Mouse (Mus musculus): Measurements from ENCODE around the gene Stx11. TPM values are rescaled to one million over a fixed set of nuclear protein-coding genes. Genes with fewer than 3 reads are reported as not detected.

The Stx11 gene
- polyA plus RNA-seq, 1 experiment: 28.8 TPM

DNA sequence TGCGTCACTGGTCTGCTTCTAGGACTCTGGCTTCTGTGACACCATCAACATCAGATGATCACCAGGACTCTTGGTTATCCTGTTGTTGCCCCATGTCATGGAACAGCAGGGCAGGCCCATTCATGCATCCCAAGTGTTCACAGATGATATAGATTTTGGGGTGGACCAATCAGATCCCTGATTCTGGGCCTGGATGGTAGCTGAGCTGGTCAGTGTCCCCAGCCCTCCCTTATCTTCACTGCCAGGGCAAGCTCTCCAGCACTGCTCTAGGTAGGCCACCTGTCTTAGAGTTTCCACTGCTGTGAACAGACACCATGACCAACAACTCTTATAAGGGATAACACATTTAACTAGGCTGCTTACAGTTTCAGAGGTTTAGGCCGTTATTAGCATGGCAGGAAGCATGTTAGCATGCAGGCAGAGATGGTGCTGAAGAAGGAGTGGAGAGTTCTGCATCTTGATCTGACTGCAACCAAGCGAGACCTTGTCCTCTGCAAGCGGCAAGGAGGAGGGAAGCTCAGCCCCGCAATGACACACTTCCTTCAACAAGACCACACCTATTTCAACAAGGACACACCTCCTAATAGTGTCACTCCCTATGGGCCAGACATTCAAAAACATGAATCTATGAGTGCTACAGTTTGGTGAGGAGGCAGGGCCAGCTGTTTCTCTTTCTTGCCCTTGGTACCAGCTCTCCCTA is 60.5 kb downstream of the Stx11 start:
- TF ChIP-seq POLR2A (IDR thresholded peaks at IDR 0.05; ENCODE audit: borderline replicate concordance, control insufficient read depth, low read depth, low read length): no peak
- TF ChIP-seq CTCF (IDR thresholded peaks at IDR 0.05; ENCODE audit: control insufficient read depth, insufficient read depth, low read length): no peak
- Histone ChIP-seq H3K4me3 (replicated peaks; ENCODE audit: control insufficient read depth, low read depth, low read length) (no peak overlapping the region), H3K27ac (ENCODE audit: control insufficient read depth, insufficient read depth, low read depth, low read length, poor library complexity) (no peak overlapping the region), H3K4me1 (ENCODE audit: control insufficient read depth, insufficient read depth, low read length) (no peaks in the 10 kb centered on the region; the same call in 1 of the 2 replicates)
- 41% methylated on average over 5 of the region's 5 CpGs for WGBS

DNA sequence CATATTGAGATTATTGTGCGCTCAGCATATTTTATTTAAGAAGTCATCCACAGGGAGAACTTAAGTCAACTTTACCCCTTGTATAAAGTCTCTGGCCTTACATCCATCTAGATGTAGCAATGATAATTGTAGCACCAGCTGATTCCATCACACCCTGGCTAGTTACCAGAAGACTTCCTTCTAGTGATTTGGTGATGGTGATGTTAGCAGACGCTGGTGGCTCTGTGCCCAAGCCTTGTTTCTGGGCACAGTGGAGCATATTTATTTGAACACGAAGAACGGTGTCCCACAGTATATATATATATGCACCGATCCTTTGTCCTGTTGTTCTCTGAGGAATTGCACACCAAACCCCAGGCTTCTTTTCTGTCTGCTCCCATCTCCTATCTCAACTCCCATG is 64.2 kb downstream of the Stx11 start:
- 87% methylated on average over 5 of the region's 5 CpGs for WGBS
- Histone ChIP-seq H3K4me1 (ENCODE audit: control insufficient read depth, insufficient read depth, low read length) (no peaks in the 10 kb centered on the region; the same call in 1 of the 2 replicates), H3K4me3 (replicated peaks; ENCODE audit: control insufficient read depth, low read depth, low read length) (no peak overlapping the region), H3K27ac (ENCODE audit: control insufficient read depth, insufficient read depth, low read depth, low read length, poor library complexity) (no peak overlapping the region)
- TF ChIP-seq CTCF (IDR thresholded peaks at IDR 0.05; ENCODE audit: control insufficient read depth, insufficient read depth, low read length) (no peak), POLR2A (IDR thresholded peaks at IDR 0.05; ENCODE audit: borderline replicate concordance, control insufficient read depth, low read depth, low read length) (no peak)

DNA sequence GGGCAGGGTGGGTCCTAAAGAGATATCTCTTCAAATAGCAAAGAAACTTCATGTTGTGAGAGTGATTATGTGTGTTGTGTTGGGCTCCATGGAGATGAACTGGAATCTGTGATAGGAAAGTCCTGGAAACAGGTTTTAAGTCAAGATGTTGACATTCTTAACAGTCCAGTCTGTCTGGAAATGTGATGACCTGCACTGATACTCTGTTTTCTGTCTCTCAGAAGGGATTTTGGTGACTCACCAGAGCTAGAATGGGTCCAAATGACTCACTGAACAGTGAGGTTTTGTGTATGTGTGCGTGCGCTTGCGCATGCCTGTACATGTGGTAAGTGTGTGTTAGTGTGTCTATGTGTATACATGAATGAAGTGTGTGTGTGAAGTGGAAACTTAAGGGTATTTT is 70.8 kb downstream of the Stx11 start:
- Histone ChIP-seq H3K27ac (ENCODE audit: control insufficient read depth, insufficient read depth, low read depth, low read length, poor library complexity) (no peak overlapping the region), H3K4me1 (ENCODE audit: control insufficient read depth, insufficient read depth, low read length) (no peaks in the 10 kb centered on the region), H3K4me3 (replicated peaks; ENCODE audit: control insufficient read depth, low read depth, low read length) (no peak overlapping the region)
- 95% methylated on average over 3 of the region's 3 CpGs for WGBS
- TF ChIP-seq POLR2A (IDR thresholded peaks at IDR 0.05; ENCODE audit: borderline replicate concordance, control insufficient read depth, low read depth, low read length) (no peak), CTCF (IDR thresholded peaks at IDR 0.05; ENCODE audit: control insufficient read depth, insufficient read depth, low read length) (no peak)

DNA sequence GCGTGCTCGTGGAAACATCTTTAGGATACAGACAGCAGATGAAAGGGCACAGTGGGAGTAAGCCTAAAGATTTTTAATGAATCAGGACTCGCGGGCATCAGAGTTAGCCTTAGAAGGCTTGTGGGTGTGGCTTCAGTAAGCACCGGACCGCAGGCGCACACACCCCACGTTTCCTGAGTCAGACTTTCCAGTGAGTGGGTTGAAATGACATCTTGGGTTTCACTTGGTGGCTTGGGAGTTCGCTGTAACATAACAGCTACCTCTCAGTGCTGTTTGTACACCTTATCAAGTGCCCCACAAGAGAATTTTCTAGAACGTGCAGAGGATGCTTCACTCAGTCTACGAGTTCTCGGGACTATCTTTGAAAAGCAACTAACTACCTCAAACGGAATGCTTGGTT is 75.7 kb downstream of the Stx11 start:
- Histone ChIP-seq H3K27ac (ENCODE audit: control insufficient read depth, insufficient read depth, low read depth, low read length, poor library complexity) (no peak overlapping the region), H3K4me3 (replicated peaks; ENCODE audit: control insufficient read depth, low read depth, low read length) (no peak overlapping the region), H3K4me1 (ENCODE audit: control insufficient read depth, insufficient read depth, low read length) (no peaks in the 10 kb centered on the region)
- 41% methylated on average over 13 of the region's 13 CpGs for WGBS
- TF ChIP-seq POLR2A (IDR thresholded peaks at IDR 0.05; ENCODE audit: borderline replicate concordance, control insufficient read depth, low read depth, low read length) (no peak), CTCF (IDR thresholded peaks at IDR 0.05; ENCODE audit: control insufficient read depth, insufficient read depth, low read length) (no peak)

Other genes with a start within 250 kb of the Stx11 start
- gene Utrn, start 94.9 kb downstream of the Stx11 start, polyA plus RNA-seq (2011; ENCODE audit: insufficient read depth, insufficient read length, low replicate concordance, missing spikeins): 6.9 and 31.4 TPM in 2 replicates
- gene Sf3b5, start 41.0 kb upstream of the Stx11 start, polyA plus RNA-seq (2011; ENCODE audit: insufficient read depth, insufficient read length, low replicate concordance, missing spikeins): 10.7 and 15.7 TPM in 2 replicates
- gene Plagl1, start 96.2 kb upstream of the Stx11 start, polyA plus RNA-seq (2011; ENCODE audit: insufficient read depth, insufficient read length, low replicate concordance, missing spikeins): 2.9 and 3.1 TPM in 2 replicates
- gene Zc2hc1b, start 213.7 kb upstream of the Stx11 start, polyA plus RNA-seq (2011; ENCODE audit: insufficient read depth, insufficient read length, low replicate concordance, missing spikeins): not detected in 2 replicates
- gene Ltv1, start 228.9 kb upstream of the Stx11 start, polyA plus RNA-seq (2011; ENCODE audit: insufficient read depth, insufficient read length, low replicate concordance, missing spikeins): 10.8 and 29.5 TPM in 2 replicates

All from bone marrow, adult 2 months (tissue).